Comparison of ENCODE assay signal across 8 mouse cellular contexts in the genomic region with DNA sequence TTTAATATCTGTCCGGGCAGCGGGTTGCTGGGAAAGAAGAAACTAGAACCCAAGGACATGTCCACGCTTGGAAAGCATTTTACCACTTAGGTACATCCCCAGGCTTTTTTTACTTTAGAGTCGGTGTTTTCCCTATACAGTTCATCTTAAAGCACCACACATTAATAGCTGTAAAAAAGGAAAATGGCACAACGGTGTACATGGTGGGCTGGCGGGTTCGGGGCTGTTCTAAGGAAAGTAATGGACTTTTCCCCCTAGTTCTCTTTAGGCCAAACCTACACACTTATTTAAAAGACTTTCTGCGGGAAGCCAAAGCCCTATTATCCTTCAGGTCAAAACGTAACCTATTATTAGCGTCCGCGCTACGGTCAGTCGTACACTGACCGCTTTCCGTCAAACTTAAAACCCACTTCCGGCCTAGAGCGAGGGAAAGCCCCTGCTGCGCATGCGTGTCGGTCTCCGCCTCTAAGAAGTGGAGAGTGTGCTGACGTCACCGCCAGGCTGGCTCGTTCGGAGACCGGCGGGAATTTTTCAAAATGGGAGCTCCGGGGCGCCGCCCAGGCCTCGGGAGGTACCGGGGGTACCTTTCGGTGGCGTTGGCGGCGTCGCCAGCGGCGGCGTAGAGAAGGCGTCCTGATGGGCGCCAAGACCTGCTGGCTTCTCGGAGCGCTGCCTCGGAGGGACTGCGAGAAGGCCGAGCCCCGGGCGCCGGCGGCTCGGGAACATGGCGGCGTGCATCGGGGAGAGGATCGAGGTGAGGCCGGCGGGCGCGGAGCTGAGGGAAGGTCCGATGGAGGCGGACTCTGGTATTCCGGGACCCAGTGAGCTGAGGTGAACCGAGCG. TPM values are rescaled to one million over a fixed set of nuclear protein-coding genes. Genes with fewer than 3 reads are reported as not detected.
DNase-seq lines count a peak whose midpoint lies in the region; ATAC-seq and TF ChIP-seq lines count a peak whose summit lies in the region.

A gene (plus strand): TSS at position 490 of the 843 bp plus-strand sequence.

- peak within 1 kb of the TSS; percentile 85 for H3K4me2 ChIP-seq in heart, embryonic 11.5 days
- peak within 1 kb of the TSS; percentile 78 for H3K4me2 ChIP-seq in kidney, embryonic 16.5 days (replicated peaks; ENCODE audit: low read depth, low read length)
- H3K4me2 ChIP-seq in myocyte (ENCODE audit: low read depth) = peak within 1 kb of the TSS; percentile 83

- H3K4me3 ChIP-seq in C2C12 (ENCODE audit: insufficient read depth, poor library complexity, severe bottlenecking) = peak within 1 kb of the TSS; percentile 89
- peak within 1 kb of the TSS; percentile 90 for H3K4me3 ChIP-seq in erythroblast, embryonic 14.5 days (replicated peaks)
- peak within 1 kb of the TSS; percentile 82 for H3K4me3 ChIP-seq in heart, embryonic 11.5 days (ENCODE audit: low read depth, low read length)
- peak within 1 kb of the TSS; percentile 95 for H3K4me3 ChIP-seq in kidney, embryonic 16.5 days (ENCODE audit: low read length)
- peak within 1 kb of the TSS; percentile 86 for H3K4me3 ChIP-seq in liver, adult 2 months (ENCODE audit: insufficient read depth, low read depth, low read length)
- peak within 1 kb of the TSS; percentile 78 for H3K4me3 ChIP-seq in myocyte

- 2% methylated on average over 66 of the region's 66 CpGs for WGBS in heart, embryonic 11.5 days (ENCODE audit: insufficient replicate concordance)
- 2% methylated on average over 66 of the region's 66 CpGs for WGBS in kidney, embryonic 16.5 days
- WGBS in liver, adult 2 months = 2% methylated on average over 66 of the region's 66 CpGs

- H3K79me3 ChIP-seq in C2C12 (ENCODE audit: low read depth) = peaks cover 41% of the 10 kb centered on the region

- H3K36me3 ChIP-seq in C2C12 (ENCODE audit: control insufficient read depth, insufficient read depth) (peaks cover 50% of the 10 kb centered on the region), myocyte (ENCODE audit: control insufficient read depth, insufficient read depth) (no peaks in the 10 kb centered on the region)
- peaks cover 49% of the 10 kb centered on the region for H3K36me3 ChIP-seq in erythroblast, embryonic 14.5 days (ENCODE audit: control insufficient read depth)
- no peaks in the 10 kb centered on the region for H3K36me3 ChIP-seq in heart, embryonic 11.5 days (ENCODE audit: control insufficient read depth, insufficient read depth, low read length)
- peaks cover 9% of the 10 kb centered on the region for H3K36me3 ChIP-seq in kidney, embryonic 16.5 days (ENCODE audit: insufficient read depth, low read length)
- no peaks in the 10 kb centered on the region for H3K36me3 ChIP-seq in liver, adult 2 months (ENCODE audit: control insufficient read depth, insufficient read depth, low read length)
- peaks cover 2% of the 10 kb centered on the region; the same call in 1 of the 2 replicates for H3K36me3 ChIP-seq in splenic B cell, adult 2 months (ENCODE audit: control insufficient read depth, insufficient read depth, low read length, poor library complexity, severe bottlenecking)

- no peak for TF ChIP-seq CTCF in C2C12 (IDR thresholded peaks at IDR 0.05; ENCODE audit: control insufficient read depth, insufficient read depth, insufficient read length)
- no peak for TF ChIP-seq CTCF in brain, embryonic 14.5 days (IDR thresholded peaks at IDR 0.05; ENCODE audit: borderline replicate concordance, extremely low read depth, insufficient read depth, insufficient read length)
- no peak for TF ChIP-seq CTCF in liver, adult 2 months (IDR thresholded peaks at IDR 0.05; ENCODE audit: low read depth, low read length)

- H3K27me3 ChIP-seq in C2C12 (ENCODE audit: control insufficient read depth, insufficient read depth, insufficient read length) (no peaks in the 10 kb centered on the region), myocyte (ENCODE audit: control insufficient read depth, insufficient read depth, insufficient read length) (no peaks in the 10 kb centered on the region)
- H3K27me3 ChIP-seq in erythroblast, embryonic 14.5 days (ENCODE audit: control insufficient read depth) = no peaks in the 10 kb centered on the region
- H3K27me3 ChIP-seq in heart, embryonic 11.5 days (ENCODE audit: control insufficient read depth, insufficient read depth, low read length) = no peaks in the 10 kb centered on the region
- no peaks in the 10 kb centered on the region for H3K27me3 ChIP-seq in kidney, embryonic 16.5 days (ENCODE audit: insufficient read depth, low read length)
- H3K27me3 ChIP-seq in liver, adult 2 months (ENCODE audit: control insufficient read depth, insufficient read depth, low read length) = no peaks in the 10 kb centered on the region
- H3K27me3 ChIP-seq in splenic B cell, adult 2 months (ENCODE audit: control insufficient read depth, insufficient read depth, low read length, poor library complexity, severe bottlenecking) = no peaks in the 10 kb centered on the region

- H3K9me3 ChIP-seq in erythroblast, embryonic 14.5 days (ENCODE audit: control insufficient read depth, low read length) = no peaks in the 10 kb centered on the region
- H3K9me3 ChIP-seq in heart, embryonic 11.5 days (replicated peaks; ENCODE audit: control insufficient read depth, low read length) = no peaks in the 10 kb centered on the region
- no peaks in the 10 kb centered on the region for H3K9me3 ChIP-seq in kidney, embryonic 16.5 days (ENCODE audit: low read length)

- peaks cover 36% of the 10 kb centered on the region for H3K4me1 ChIP-seq in erythroblast, embryonic 14.5 days (ENCODE audit: control insufficient read depth)
- no peaks in the 10 kb centered on the region; the same call in 1 of the 2 replicates for H3K4me1 ChIP-seq in heart, embryonic 11.5 days (ENCODE audit: control insufficient read depth, insufficient read depth, low read length)
- peaks cover 19% of the 10 kb centered on the region for H3K4me1 ChIP-seq in kidney, embryonic 16.5 days (ENCODE audit: insufficient read depth, low read length)
- H3K4me1 ChIP-seq in liver, adult 2 months (ENCODE audit: control insufficient read depth, insufficient read depth, low read length) = no peaks in the 10 kb centered on the region

- H3ac ChIP-seq in C2C12 (ENCODE audit: control insufficient read depth, insufficient read length, low read depth) (peak within 1 kb of the TSS; percentile 88), myocyte (ENCODE audit: control insufficient read depth, insufficient read length) (peak within 1 kb of the TSS; percentile 76)

- H3K9ac ChIP-seq in heart, embryonic 11.5 days (ENCODE audit: low read depth, low read length) = peak within 1 kb of the TSS; percentile 85
- peak within 1 kb of the TSS; percentile 91 for H3K9ac ChIP-seq in kidney, embryonic 16.5 days (replicated peaks; ENCODE audit: low read length)
- peak within 1 kb of the TSS; percentile 67 for H3K9ac ChIP-seq in liver, adult 2 months (ENCODE audit: low read depth, low read length)

- H3K79me2 ChIP-seq in C2C12 (ENCODE audit: control insufficient read depth, insufficient read depth) (peaks cover 48% of the 10 kb centered on the region), myocyte (ENCODE audit: control insufficient read depth, insufficient read depth) (peaks cover 37% of the 10 kb centered on the region)
- H3K79me2 ChIP-seq in liver, adult 2 months (ENCODE audit: control insufficient read depth, insufficient read depth, low read length) = no peaks in the 10 kb centered on the region

- 0 out of 2 replicates have a peak, but pooled peaks have one; percentile 6 for TF ChIP-seq POLR2A in brain, embryonic 14.5 days (IDR thresholded peaks at IDR 0.05; ENCODE audit: borderline replicate concordance, extremely low read depth, insufficient read depth, insufficient read length, poor library complexity, severe bottlenecking)
- TF ChIP-seq POLR2A in liver, adult 2 months (IDR thresholded peaks at IDR 0.05; ENCODE audit: extremely low read depth, insufficient read depth, low read length) = 0 out of 2 replicates have a peak, but pooled peaks have one; percentile 17
- TF ChIP-seq POLR2A in myocyte (IDR thresholded peaks at IDR 0.05; ENCODE audit: insufficient read length, low read depth) = peak; percentile 64

- DNase-seq in brain, embryonic 14.5 days (ENCODE audit: low read depth) = peak; percentile 98
- DNase-seq in liver, adult 2 months (ENCODE audit: extremely low read depth, low read depth, low spot score) = peak; percentile 86
- DNase-seq in splenic B cell, adult 2 months (ENCODE audit: low read depth, low spot score) = peak; percentile 98

- H3K27ac ChIP-seq in heart, embryonic 11.5 days (ENCODE audit: low read depth, low read length) = peak within 1 kb of the TSS; percentile 67
- H3K27ac ChIP-seq in kidney, embryonic 16.5 days (ENCODE audit: low read length) = peak within 1 kb of the TSS; percentile 82
- H3K27ac ChIP-seq in liver, adult 2 months (replicated peaks; ENCODE audit: insufficient read depth, low read depth, low read length) = 0 out of 2 replicates have a peak within 1 kb of the TSS, but pooled peaks have one; percentile 1

- peak; percentile 97 for ATAC-seq in heart, embryonic 11.5 days (replicated peaks; ENCODE audit: insufficient number of reproducible peaks, low FRiP score, low TSS enrichment)
- ATAC-seq in kidney, embryonic 16.5 days (ENCODE audit: low FRiP score, low TSS enrichment) = peak; percentile 99

TF ChIP-seq in C2C12, 6 proteins besides CTCF, POLR2A, EP300 and RAD21 (continues in another document):
- TF ChIP-seq FOSL1 (IDR thresholded peaks at IDR 0.05; ENCODE audit: insufficient read depth, low read length, poor library complexity, severe bottlenecking) (no peak), MYOD1 (IDR thresholded peaks at IDR 0.05; ENCODE audit: control insufficient read depth, insufficient read length, low read depth) (no peak), CEBPB (IDR thresholded peaks at IDR 0.05; ENCODE audit: low read depth) (no peak), USF1 (IDR thresholded peaks at IDR 0.05; ENCODE audit: low read depth) (no peak), MYOG (IDR thresholded peaks at IDR 0.05; ENCODE audit: control insufficient read depth, extremely low read depth, insufficient read length) (no peak)

TF ChIP-seq in myocyte, 11 proteins besides CTCF, POLR2A, EP300 and RAD21 (continues in another document):
- no peak for TF ChIP-seq TCF3 (IDR thresholded peaks at IDR 0.05; ENCODE audit: insufficient read length, low read depth)
- TF ChIP-seq CEBPB (IDR thresholded peaks at IDR 0.05; ENCODE audit: insufficient read depth, poor library complexity, severe bottlenecking) = no peak
- no peak for TF ChIP-seq MYOG (IDR thresholded peaks at IDR 0.05; ENCODE audit: control insufficient read depth in 1 of 3, insufficient read depth in 1 of 3, insufficient read length in 2 of 3, low read depth in 2 of 3)
- peak; percentile 79 for TF ChIP-seq POLR2AphosphoS2 (IDR thresholded peaks at IDR 0.05; ENCODE audit: insufficient read length, low read depth)
- TF ChIP-seq MAX (IDR thresholded peaks at IDR 0.05; ENCODE audit: low read depth) = no peak

RNA-seq across cellular contexts. Expression of the gene that starts here (rescaled TPM):
- polyA plus RNA-seq in C2C12 (2012; fragmentation: generic; extraction: Trizol) (15.7 TPM), myocyte (2012; fragmentation: generic; extraction: Trizol) (5.5 TPM)
- 12.9 and 19.9 TPM in 2 replicates for polyA plus RNA-seq in brain, embryonic 14.5 days (2012; rRNA removed)
- polyA plus RNA-seq in erythroblast, embryonic 14.5 days (2012) = 0.99 and 1.2 TPM in 2 replicates
- polyA plus RNA-seq in heart, embryonic 11.5 days (2014; fragmentation: Nextera tagmentation; extraction: Ambion mirVana) = 45.6 and 49.1 TPM in 2 replicates
- 55.6 and 56.9 TPM in 2 replicates for polyA plus RNA-seq in kidney, embryonic 16.5 days (2015; fragmentation: Nextera tagmentation; extraction: Ambion mirVana)
- total RNA-seq in liver, adult 2 months (2014; rRNA removed) = 1.2 and 1.6 TPM in 2 replicates
- 0.17 and 0.57 TPM in 2 replicates for polyA plus RNA-seq in liver, adult 2 months (2012; rRNA removed)

Comparison
In these comparisons a context has a peak if more than half of its experiments do, and no peak if none do; other contexts are left out.
1. Peak in every context shown above with its lines: DNase-seq, ATAC-seq, H3K4me3 ChIP-seq and H3K27ac ChIP-seq.
2. POLR2A ChIP-seq: peak in every context shown above with its lines; median percentile 64 in myocyte; 17 in liver, adult 2 months; 6 in brain, embryonic 14.5 days.
3. H3K27ac ChIP-seq: peak in every context shown above with its lines; median percentile 82 in kidney, embryonic 16.5 days; 67 in heart, embryonic 11.5 days; 1 in liver, adult 2 months.